Mouse (Mus musculus) small intestine, adult 2 months (tissue): ENCODE measurements around the gene Map4k1. TPM values are rescaled to one million over a fixed set of nuclear protein-coding genes. Genes with fewer than 3 reads are reported as not detected.

Experiments used
- H3K27ac ChIP-seq: fragments of 200-500 bp; 2 replicates; pipeline ENCODE4 v1.5.1; 2012; ENCODE audit warnings: low read depth, low read length, control low read depth, inconsistent platforms; ENCODE audit not compliant: insufficient read depth
- H3K27me3 ChIP-seq: fragments of 200-500 bp; 2 replicates; pipeline ENCODE4 v1.6.1; 2012; ENCODE audit warnings: mild to moderate bottlenecking, moderate library complexity, low read length, inconsistent platforms; ENCODE audit not compliant: control insufficient read depth, insufficient read depth
- H3K36me3 ChIP-seq: fragments of 200-500 bp; 2 replicates; pipeline ENCODE4 v1.6.1; 2012; ENCODE audit warnings: mild to moderate bottlenecking, low read length, control low read depth, inconsistent platforms; ENCODE audit not compliant: control insufficient read depth, insufficient read depth
- H3K4me1 ChIP-seq: fragments of 200-500 bp; 2 replicates; pipeline ENCODE4 v1.6.1; 2012; ENCODE audit warnings: low read length, inconsistent platforms, mixed read lengths; ENCODE audit not compliant: control insufficient read depth, insufficient read depth, insufficient read length
- H3K4me3 ChIP-seq: fragments of 200-500 bp; 2 replicates; pipeline ENCODE4 v1.5.1; 2012; ENCODE audit warnings: low read depth, mild to moderate bottlenecking, control low read depth, inconsistent platforms, low read length, moderate library complexity
- CTCF ChIP-seq: fragments of 200-500 bp; IDR thresholded peaks from 2 replicates; pipeline ENCODE4 v1.5.1; 2012; ENCODE audit warnings: low read depth, mild to moderate bottlenecking, control low read depth, inconsistent platforms, low read length, moderate library complexity, mixed read lengths; ENCODE audit not compliant: insufficient replicate concordance, insufficient read length; ENCODE audit errors: extremely low read depth
- POLR2A ChIP-seq: fragments of 200-500 bp; IDR thresholded peaks from 2 replicates; pipeline ENCODE4 v1.6.1; 2012; ENCODE audit warnings: low read depth, mild to moderate bottlenecking, control low read depth, inconsistent platforms, low read length, moderate library complexity
- WGBS: fragments of 180-500 bp; shearing (Covaris S2); methylation state at CpG from one replicate; pipeline ENCODE4 v1.1.7; 2018; 5-methylcytosine and 5-hydroxymethylcytosine counted together
- polyA plus RNA-seq: library from polyadenylated mRNA; depleted of rRNA; stranded (reverse); fragments of >200 nt; gene quantifications from 2 replicates; pipeline ENCODE4 v1.2.3, GENCODE M21; 2012

Map4k1 gene
- polyA plus RNA-seq, 1 experiment, result 21.3 TPM

DNA sequence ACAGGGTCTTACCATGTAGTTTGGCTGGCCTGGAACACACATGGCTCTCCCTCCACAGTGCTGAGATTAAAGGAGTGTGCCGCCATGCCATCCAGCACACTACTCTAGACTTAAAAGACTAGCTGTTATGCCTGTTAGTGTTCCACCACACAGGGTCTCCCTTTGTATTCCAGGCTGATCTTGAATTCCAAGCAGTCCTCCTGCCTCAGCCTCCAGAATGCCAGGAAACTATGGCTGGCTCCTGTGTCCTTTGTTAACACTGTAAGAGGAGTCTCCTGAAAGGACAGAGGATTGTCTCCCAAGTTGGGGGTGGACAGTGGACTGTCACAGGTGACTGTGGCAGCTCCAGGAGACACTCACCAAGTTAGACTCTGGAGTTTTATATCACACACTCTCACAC lies 12.6 kb upstream of the Map4k1 start:
- 84% methylated on average over 1 of the region's 1 CpGs for WGBS

DNA sequence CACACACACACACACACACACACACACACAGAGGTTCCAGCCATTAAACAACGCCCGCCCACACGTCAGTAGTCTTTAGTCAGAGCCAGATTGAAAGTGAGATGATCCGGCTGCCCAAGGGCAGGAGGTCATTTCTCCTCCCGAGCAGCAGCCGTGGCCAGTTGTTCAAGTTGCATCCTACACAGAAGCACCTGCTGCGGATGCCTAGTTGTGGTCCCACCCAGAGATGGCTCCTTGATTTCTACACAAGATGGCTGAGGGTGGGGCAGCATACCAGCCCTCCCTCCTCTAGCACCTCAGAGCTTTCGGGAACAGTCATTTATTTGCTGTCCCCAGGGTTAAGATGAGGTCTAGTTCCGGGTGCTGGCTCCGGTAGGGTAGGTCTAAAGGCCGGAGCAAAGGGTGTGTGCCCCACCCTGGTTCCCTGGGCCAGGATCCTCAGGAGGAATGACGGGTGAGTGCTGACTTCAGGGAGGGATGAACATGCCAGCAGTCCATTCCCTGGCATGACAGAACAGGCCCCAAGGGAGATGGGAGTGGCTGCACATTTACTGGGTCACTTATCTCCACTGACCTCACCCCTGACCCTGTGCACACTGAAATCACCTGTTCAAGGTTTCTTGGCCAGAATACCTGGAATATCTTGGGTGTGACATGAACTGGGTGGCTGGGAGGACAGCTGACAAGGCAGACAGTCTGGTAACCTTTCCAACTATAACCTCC lies 12.0 kb upstream of the Map4k1 start:
- peaks cover 11% of the 10 kb centered on the region for H3K36me3 ChIP-seq
- peak overlapping the region; percentile 97 for H3K27ac ChIP-seq
- TF ChIP-seq POLR2A, result peak; percentile 15; the same call in 1 of the 2 replicates
- no peak for TF ChIP-seq CTCF
- peaks cover 27% of the 10 kb centered on the region for H3K4me1 ChIP-seq
- no peaks in the 10 kb centered on the region for H3K27me3 ChIP-seq
- no peak overlapping the region for H3K4me3 ChIP-seq
- 18% methylated on average over 12 of the region's 12 CpGs for WGBS

More for the DNA sequence above, 12.6 kb upstream of the Map4k1 start:
- H3K4me1 ChIP-seq, result peaks cover 30% of the 10 kb centered on the region
- H3K27ac ChIP-seq, result peak overlapping the region; percentile 97
- no peaks in the 10 kb centered on the region for H3K27me3 ChIP-seq
- TF ChIP-seq POLR2A (no peak), CTCF (no peak)
- H3K4me3 ChIP-seq, result no peak overlapping the region
- H3K36me3 ChIP-seq, result peaks cover 11% of the 10 kb centered on the region

DNA sequence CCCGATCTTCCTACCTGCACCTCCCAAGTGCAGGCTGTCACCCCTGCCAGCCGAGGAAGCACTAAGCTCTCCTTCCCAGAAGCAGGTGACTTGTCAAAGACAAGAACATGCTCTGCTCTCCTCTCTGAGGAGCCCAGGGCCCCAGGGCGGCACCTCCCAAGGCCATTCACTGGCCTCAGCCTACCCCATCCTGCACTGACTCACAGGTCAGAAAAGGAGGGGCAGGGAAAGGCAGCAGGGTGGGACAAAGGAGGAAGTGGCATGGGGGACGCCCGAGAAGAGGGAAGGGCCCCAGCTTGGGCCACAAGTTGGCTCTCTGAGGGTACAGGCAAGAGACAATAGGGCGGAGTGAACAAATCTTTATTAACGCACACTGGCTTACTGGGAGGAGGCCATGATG lies 10.8 kb upstream of the Map4k1 start:
- WGBS, result 34% methylated on average over 7 of the region's 7 CpGs
- Histone ChIP-seq H3K4me1 (peaks cover 27% of the 10 kb centered on the region), H3K27me3 (no peaks in the 10 kb centered on the region), H3K36me3 (peaks cover 14% of the 10 kb centered on the region), H3K4me3 (peak overlapping the region; percentile 55), H3K27ac (peak overlapping the region; percentile 95)
- TF ChIP-seq CTCF (no peak), POLR2A (peak; percentile 46; the same call in 1 of the 2 replicates)

DNA sequence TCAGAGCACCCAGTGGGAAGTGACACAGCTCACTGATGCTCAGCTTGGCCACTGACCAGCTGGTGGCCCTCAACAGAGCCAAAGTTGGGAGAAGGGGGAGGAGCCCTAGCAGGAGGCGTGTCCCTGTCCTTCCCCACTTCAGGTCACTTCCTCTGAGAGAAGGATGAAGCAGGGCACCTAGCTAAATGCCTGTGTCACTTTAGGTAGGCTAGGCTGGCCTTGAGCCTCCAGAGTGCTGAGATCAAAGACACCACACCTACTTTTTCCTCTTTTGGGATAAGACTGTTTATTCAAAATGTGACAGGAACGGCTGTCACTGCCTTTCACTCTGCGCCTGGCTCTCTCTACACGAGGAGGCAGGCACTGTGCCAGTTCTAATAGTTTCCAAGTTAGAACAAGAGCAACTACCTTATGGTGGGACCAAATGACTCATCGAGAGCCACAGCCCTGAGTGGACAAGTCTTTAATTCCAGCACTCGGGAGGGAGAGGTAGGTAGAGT lies 10.0 kb upstream of the Map4k1 start:
- Histone ChIP-seq H3K4me3 (no peak overlapping the region), H3K4me1 (peaks cover 27% of the 10 kb centered on the region), H3K36me3 (peaks cover 18% of the 10 kb centered on the region), H3K27ac (peak overlapping the region; percentile 95), H3K27me3 (no peaks in the 10 kb centered on the region)
- 23% methylated on average over 6 of the region's 6 CpGs for WGBS
- no peak; the same call in 1 of the 2 replicates for TF ChIP-seq POLR2A
- no peak for TF ChIP-seq CTCF

DNA sequence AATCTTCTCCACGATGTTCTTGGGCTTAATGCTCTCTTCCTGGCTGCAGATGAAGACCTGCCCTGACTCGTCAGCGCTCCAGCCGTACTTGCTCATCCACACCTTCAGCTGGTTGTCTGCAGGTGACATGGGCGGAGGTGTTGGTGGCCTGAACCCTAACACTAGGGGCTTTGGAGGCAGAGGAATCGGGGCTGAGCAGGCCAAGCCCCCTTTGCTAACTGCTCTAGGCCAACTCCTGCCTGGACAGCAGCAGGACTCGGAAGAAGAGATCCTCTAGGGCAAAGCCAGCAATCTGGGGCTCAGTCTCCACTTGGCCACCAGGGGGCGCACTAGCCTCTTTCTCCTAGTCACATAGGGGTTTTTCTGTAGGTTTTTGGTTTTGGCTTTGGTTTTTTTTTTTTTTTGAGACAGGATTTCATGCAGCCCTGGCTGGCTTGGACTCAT lies 9.3 kb upstream of the Map4k1 start:
- peaks cover 31% of the 10 kb centered on the region for H3K4me1 ChIP-seq
- H3K4me3 ChIP-seq, result no peak overlapping the region
- TF ChIP-seq CTCF (peak; percentile 89; the same call in 1 of the 2 replicates), POLR2A (no peak)
- WGBS, result 68% methylated on average over 8 of the region's 8 CpGs
- peaks cover 24% of the 10 kb centered on the region for H3K36me3 ChIP-seq
- peak overlapping the region; percentile 1 for H3K27ac ChIP-seq
- H3K27me3 ChIP-seq, result no peaks in the 10 kb centered on the region

DNA sequence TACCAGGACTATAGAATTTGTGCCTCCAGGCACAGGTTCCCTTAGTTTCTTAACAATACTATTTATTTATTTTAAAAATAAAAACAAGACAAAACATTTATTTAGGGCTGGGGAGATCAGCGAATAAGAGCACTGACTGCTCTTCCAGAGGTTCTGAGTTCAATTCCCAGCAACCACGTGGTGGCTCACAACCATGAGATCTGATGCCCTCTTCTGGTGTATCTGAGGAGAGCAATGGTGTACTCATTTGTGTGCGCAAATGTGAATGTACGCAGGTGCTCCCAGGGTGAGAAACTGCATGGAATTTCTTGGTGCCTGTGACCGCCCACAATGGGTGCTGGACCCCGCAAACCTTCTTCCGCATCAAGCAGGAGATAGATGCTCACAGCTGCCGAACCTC lies 8.8 kb upstream of the Map4k1 start:
- Histone ChIP-seq H3K27me3 (no peaks in the 10 kb centered on the region), H3K27ac (no peak overlapping the region), H3K4me3 (no peak overlapping the region), H3K36me3 (peaks cover 28% of the 10 kb centered on the region), H3K4me1 (peaks cover 32% of the 10 kb centered on the region)
- 78% methylated on average over 8 of the region's 8 CpGs for WGBS
- TF ChIP-seq CTCF (0 out of 2 replicates have a peak, but pooled peaks have one; percentile 5), POLR2A (no peak)

DNA sequence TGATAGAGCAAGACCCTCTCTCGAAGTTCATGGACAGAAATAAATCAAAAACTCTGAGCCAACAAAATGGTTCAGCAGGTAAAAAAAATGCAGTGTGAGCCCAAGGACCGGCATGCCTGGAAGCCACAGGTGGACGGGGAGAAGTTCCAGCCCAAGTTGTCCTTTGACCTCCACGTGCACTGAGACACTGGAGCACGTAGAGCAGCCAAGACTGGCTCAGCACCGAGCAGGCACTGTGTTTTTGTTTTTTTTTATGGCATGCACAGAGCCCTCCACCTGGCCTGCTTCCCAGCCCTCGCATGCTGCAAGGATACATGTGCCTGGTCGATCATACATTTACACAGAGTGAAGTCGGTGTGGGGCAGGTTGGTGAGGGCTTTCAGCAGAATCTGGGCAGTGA lies 4.3 kb upstream of the Map4k1 start:
- Histone ChIP-seq H3K27ac (no peak overlapping the region), H3K4me1 (peaks cover 9% of the 10 kb centered on the region), H3K4me3 (no peak overlapping the region), H3K36me3 (peaks cover 41% of the 10 kb centered on the region), H3K27me3 (no peaks in the 10 kb centered on the region)
- TF ChIP-seq CTCF (no peak), POLR2A (no peak)
- WGBS, result 45% methylated on average over 9 of the region's 9 CpGs
